Mouse (Mus musculus): Measurements from ENCODE around the gene Spp1. TPM values are rescaled to one million over a fixed set of nuclear protein-coding genes. Genes with fewer than 3 reads are reported as not detected.
"Not testable (repeated sequence)": the region's sequence is repeated elsewhere in the genome, so short reads cannot be mapped to it uniquely, and the experiment has no call there.

The Spp1 gene
- total RNA-seq, 2 experiments from 2014 or later: 6.9 to 10.1 TPM

DNA sequence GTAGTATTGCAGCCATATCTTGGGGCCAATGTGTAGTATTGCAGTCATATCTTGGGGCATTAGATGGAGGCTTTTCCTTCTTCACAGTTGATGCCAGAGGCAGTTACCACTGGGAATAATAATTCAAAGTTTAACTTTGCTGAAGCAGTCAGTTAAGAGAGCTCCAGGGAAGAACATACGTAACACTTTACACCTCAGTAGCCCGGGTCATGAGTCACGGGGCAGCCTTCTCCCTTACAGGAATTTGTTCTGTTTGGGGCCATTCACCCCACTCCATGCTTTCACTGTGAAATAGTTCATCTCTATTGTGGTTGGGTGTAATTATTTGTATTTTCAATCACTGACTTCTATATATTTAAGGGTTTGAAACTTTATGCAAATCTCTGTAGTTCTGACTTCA is 11.1 kb upstream of the Spp1 start:
- intact Hi-C loops (cut with DNase I): no loop called here
- DNase-seq (ENCODE audit: extremely low spot score in 1 of 2, low spot score in 2 of 2): no peak

DNA sequence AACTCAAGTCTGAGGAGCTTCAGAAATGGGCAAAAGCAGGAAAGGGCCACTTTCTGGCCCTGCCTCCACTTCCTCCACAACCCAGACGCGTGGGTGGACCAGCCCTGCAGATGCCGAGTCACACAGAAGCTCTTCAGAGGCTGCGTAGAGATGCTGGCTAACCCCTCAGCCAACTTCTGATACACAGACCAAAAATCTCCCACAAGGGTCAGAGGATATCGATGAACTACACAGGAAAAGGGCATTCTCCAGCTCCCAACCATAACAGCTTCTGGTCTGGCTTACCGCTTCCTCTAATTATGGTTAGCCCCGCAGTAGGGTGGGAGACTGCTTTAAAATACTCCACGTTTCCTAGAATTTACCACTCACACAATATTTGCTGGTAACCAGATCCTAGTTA is 9.0 kb upstream of the Spp1 start:
- intact Hi-C loops (cut with DNase I): loop anchor here (5.0 kb wide), 1 partner anchor 79 kb away; no protein-coding TSS in a partner anchor
- peak in 1 of 2 experiments; percentile 24 for DNase-seq (ENCODE audit: extremely low spot score in 1 of 2, low spot score in 2 of 2)

DNA sequence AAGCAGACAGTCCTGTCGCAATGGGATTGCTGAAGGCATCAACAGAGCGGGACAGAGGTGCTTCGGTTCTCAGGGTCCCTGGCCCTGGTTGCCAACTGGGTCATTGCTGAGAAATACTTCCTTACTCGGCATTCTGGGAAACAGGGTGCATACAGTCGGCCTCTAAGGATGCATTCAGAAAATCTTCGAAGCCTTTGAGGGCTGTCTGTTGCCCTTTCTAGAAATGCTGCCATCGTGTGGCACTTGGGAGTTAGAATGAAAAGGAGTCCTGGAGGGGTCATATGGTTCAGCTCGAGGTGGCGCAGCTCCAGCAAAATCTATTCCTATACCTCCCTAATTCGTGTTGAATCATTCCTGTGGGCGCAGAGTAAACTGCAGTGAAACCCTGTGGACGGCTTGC is 2.0 kb upstream of the Spp1 start:
- intact Hi-C loops (cut with DNase I): no loop called here
- DNase-seq (ENCODE audit: extremely low spot score in 1 of 2, low spot score in 2 of 2): peak in 1 of 2 experiments; percentile 44

DNA sequence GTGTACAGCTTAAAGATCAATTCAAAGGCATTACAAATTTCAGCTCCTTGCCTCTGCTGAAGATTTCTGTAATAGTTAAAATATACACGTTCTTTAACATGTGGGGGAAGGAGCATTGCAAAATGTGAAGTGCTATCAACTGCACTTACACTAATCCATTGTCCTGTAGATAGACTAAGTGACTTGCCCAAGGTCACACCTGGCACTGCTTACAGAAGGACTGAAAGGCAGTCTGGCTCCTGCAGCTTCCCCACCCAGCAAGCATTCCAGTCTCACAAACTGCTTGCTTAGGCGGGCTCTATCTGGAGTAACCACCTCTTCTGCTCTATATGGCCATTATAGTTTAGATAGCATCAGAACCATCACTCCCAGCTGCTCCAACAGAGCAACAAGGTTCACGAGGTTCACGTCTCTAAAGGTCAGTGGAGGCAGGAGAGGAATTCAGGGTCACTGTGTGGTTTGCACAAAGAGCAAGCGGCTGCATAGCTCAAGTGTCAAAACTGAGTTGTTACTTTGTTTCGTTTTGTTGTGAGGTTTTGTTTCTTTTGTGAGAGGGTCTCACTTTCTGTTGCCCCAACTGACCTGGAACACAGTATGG is 851 bp upstream of the Spp1 start:
- DNase-seq (ENCODE audit: extremely low spot score in 1 of 2, low spot score in 2 of 2): no peak
- intact Hi-C loops (cut with DNase I): no loop called here

DNA sequence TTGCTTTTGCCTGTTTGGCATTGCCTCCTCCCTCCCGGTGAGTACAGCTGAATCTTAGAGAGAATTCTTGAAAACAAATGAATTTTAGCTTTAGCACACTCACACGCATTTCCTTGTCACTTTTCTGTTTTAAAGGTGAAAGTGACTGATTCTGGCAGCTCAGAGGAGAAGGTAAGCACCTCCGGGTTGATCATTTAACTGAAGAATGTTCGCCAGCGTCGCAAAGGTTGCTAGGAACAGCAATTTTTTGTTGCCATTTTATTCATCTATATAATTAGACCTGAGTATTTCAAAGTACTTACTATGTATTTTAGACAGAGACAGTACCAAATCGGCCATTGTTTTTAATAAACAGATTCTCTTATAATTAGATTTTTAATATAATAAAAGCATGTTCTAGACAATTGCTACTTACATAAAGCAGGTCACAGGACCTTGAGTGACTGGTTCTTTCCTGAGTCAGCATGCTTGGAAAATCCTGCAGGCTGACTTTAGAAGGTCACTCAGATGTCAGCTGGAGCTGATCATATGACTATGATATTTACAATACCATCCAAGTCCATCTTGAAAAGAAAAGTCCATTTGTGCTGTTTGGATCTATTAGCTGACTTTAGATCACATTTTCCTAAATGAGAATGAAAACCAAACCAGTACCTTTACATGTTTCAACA is 1.6 kb downstream of the Spp1 start:
- DNase-seq (ENCODE audit: extremely low spot score in 1 of 2, low spot score in 2 of 2): no peak
- intact Hi-C loops (cut with DNase I): no loop called here

DNA sequence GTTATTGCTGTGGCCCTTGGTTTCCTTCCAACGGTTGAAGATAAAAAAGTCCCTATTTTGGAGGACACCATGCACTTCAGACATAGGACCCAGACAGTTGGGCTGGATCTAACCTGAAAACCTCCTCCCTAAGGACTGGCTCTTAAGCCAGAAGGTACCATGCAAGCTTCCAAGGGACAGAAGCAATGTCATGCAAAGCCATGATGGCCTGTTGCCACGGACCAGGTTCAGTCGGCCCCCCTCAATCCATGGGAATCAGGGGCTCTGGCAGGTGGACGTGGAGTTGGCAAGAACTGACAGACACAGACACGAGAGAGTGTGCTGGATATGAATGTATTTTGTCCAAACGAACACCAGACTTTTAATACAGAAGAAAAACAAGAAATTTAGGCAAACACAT is 7.5 kb downstream of the Spp1 start:
- intact Hi-C loops (cut with DNase I): no loop called here

DNA sequence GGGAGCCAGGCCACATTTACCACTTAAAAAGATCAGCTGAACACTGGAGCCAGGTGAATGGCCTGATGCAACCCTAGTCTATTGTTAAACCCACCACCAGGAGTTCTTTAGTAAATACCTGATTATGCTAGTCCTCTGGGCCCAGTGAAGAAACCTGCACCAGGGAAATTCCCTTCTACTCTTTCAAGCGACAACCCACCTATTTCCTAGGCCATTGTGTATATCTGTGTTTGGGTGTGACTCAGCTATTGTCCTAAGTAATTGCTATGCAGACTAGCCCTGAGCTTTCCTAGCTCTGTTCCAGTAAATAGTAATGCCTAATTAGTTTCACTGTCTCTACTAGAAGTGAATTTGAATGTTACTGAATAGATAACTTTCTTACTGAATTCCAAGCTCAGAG is 7.9 kb downstream of the Spp1 start:
- intact Hi-C loops (cut with DNase I): no loop called here
- DNase-seq (ENCODE audit: extremely low spot score in 1 of 2, low spot score in 2 of 2): no peak

More for the DNA sequence above, 7.5 kb downstream of the Spp1 start:
- no peak for DNase-seq (ENCODE audit: extremely low spot score in 1 of 2, low spot score in 2 of 2)

DNA sequence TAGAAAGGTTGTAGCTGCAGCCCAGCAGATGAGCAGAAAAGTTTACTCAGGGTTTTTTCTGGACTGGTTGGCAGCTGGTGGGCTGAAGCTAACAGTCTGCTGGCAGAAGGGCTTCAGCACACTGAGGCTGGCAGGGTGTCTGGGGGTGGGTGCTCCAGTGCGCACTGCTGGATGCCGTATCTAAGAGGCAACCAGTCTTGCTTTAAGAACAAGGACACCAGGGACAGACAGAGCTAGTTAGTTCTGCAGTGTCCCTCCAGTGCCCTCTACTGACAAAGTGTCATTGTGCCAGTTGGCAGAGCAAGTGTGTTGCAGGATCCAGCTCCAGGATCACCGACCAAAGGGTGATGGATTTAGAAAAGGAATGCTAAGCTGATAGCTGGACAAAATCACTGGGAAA is 11.2 kb downstream of the Spp1 start:
- intact Hi-C loops (cut with DNase I): loop anchor here (5.0 kb wide), 2 partner anchors 104 to 229 kb away; no protein-coding TSS in a partner anchor
- DNase-seq (ENCODE audit: extremely low spot score in 1 of 2, low spot score in 2 of 2): peak; percentile 72 to 78

DNA sequence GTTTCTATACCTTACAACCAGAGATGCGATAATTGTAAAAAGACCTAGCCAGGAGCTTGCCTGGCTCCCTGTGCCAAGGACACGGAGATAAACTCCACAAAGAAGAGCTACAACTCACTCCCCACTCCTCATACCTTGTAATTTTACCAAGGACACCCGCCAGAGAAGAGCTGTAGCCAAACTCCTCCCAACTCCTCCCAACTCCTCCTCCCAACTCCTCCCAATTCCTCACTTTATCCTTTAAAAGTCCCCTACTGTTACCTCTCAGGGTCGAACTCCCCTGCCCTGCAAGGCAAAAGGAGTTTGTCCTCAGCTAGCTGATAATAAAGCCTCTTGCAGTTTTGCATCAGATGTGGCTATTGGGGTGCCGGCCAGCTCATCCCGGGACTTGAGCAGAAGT is 13.4 kb downstream of the Spp1 start:
- intact Hi-C loops (cut with DNase I): loop anchor here (5.0 kb wide), 2 partner anchors 106 to 231 kb away; no protein-coding TSS in a partner anchor

DNA sequence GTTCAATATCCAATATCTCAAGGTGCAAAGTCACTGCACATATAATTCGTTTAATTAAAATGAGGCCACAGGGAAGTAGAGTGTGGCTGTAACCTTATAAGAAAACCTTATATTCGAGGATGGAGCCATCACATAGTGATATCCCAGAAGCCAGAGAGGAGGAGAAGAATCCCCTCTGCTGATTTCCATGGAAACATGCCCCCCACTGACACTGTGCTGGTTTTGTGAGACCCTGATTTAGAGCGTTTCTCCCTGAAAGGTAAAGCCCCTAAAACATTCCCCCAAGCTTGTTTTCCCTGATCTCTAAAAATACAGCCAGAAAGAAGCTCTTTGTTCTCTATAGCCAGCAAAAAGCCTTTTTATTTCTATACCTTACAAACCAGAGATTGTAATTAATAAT is 14.6 kb downstream of the Spp1 start:
- intact Hi-C loops (cut with DNase I): loop anchor here (5.0 kb wide), 2 partner anchors 107 to 232 kb away; no protein-coding TSS in a partner anchor
- DNase-seq (ENCODE audit: extremely low spot score in 1 of 2, low spot score in 2 of 2): no peak

More for the DNA sequence above, 13.4 kb downstream of the Spp1 start:
- DNase-seq (ENCODE audit: extremely low spot score in 1 of 2, low spot score in 2 of 2): not testable (repeated sequence)

DNA sequence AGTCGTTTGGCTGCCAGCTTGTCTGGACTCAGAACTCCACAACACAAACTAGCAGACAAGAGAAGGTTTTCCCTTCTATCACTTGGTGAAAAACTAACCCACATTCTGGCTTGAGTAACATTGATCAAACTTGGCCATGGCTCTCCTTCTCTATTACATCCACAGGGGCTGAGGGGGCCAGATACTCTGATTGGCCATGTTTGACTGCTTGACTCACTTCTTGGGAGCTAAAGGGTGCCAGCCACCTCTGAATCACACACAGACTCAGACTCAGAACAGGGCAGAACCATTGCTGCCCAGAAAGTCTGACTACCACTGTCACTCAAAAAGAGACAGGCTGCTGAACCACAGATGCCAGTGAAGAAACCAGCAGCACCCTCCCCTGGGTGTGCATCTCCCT is 18.2 kb downstream of the Spp1 start:
- DNase-seq (ENCODE audit: extremely low spot score in 1 of 2, low spot score in 2 of 2): no peak
- intact Hi-C loops (cut with DNase I): no loop called here

DNA sequence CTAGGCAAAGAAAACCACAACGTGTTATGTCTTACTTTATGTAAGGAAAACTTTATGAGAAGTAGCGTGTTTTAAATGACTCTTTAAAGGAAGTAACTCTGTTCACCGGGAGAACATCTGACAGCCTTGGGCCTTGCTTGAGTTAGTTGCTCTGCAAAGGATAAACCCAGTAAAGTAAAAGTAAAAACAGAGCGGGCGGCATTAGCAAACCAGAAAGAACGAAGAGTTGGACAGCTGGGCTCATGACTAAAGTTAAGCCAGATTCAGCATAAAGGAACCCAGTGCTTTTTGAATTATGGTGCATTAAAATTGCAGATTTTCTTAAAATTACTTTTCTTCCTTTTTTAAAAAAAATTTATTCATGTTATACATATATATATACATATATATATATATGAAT is 19.6 kb downstream of the Spp1 start:
- no peak for DNase-seq (ENCODE audit: extremely low spot score in 1 of 2, low spot score in 2 of 2)
- intact Hi-C loops (cut with DNase I): no loop called here

DNA sequence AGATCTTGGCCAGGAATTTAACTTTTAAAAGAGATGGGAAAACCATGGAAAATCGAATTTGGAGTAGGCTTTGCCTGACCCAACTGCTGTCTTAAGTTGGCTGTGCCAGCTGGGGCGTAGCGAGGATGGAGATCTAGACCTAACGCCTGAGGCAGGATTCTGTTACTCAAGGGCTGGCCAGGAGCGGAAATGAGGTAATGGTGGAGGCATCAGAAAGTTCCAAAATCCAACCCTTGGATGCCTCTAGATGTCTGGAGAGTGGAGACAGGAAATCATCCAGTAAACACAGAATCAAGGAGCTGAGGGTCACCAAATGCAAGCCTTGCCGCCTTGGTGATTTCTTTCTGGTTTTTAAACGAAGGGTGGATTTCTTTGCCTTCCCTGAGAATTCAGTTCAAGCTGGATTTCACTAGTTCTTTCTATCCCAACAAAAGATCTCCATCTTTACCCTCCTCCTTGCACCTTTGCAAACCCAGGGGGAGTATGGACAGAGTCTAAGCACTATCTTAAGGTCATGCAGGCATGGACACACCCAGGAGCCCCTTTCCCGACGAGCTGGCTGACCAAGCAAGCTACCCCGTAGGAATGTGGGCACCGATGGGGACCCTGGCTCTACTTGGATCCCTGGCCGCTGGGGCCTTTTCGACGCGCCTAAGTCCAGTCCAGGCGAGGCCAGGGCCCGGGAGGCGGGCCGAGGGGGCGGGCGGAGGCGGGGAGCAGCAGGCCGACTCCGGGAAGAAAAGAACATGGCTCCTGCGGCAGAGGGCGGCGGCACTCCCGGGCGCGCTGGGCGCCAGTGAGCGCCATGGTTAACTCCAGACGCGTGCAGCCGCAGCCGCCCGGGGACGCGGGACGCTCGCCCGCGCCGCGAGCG is 24.2 kb downstream of the Spp1 start, which contains the start of gene Pkd2:
TSS of gene Pkd2 (plus strand) at position 619 of the 874 bp plus-strand sequence.
- peak; percentile 46 to 89 for DNase-seq (ENCODE audit: extremely low spot score in 1 of 2, low spot score in 2 of 2)
- intact Hi-C loops (cut with DNase I): no loop called here

DNA sequence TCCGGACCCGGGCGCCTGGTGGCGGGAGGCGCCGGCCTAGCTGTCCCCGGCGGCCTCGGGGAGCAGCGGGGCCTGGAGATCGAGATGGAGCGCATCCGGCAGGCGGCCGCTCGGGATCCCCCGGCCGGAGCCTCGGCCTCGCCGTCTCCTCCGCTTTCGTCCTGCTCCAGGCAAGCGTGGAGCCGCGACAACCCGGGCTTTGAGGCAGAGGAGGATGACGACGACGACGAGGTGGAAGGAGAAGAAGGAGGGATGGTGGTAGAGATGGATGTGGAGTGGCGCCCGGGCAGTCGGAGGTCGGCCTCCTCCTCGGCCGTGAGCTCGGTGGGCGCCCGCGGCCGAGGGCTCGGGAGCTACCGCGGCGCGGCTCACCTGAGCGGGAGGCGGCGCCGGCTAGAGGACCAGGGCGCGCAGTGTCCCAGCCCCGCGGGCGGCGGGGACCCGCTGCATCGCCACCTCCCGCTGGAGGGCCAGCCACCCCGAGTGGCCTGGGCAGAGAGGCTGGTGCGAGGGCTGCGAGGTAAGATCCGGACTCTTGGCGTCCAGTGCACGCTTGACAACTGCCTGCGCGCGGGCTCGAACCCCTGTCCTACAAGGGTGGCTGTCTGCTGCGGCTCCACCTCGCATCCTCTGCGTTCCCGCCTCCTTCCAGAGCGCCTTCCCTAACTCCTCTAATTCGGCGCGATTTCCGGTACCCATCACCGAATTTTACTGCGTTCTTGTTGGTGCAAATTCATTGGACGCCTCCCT is 25.0 kb downstream of the Spp1 start:
- intact Hi-C loops (cut with DNase I): no loop called here

DNA sequence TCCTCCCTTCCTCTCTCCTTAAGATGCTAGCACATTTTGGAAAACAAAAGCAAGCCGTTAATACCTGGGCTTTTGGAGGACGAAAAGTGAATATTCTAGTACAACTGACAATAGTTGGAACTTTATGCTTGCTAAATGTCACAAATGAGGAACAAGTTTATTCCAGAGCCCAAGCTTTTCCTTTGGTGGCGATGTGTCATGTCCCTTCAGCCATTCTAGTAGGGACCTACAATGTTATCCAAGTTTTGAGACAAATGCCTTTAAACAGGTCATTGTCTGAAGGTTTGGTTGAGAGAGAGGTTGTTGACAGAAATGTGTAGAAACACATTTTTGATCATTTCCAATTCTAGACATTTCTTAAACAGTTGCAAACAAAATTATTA is 25.5 kb downstream of the Spp1 start:
- intact Hi-C loops (cut with DNase I): no loop called here
- no peak for DNase-seq (ENCODE audit: extremely low spot score in 1 of 2, low spot score in 2 of 2)

More for the DNA sequence above, 25.0 kb downstream of the Spp1 start:
- DNase-seq (ENCODE audit: extremely low spot score in 1 of 2, low spot score in 2 of 2): peak; percentile 60 to 76

DNA sequence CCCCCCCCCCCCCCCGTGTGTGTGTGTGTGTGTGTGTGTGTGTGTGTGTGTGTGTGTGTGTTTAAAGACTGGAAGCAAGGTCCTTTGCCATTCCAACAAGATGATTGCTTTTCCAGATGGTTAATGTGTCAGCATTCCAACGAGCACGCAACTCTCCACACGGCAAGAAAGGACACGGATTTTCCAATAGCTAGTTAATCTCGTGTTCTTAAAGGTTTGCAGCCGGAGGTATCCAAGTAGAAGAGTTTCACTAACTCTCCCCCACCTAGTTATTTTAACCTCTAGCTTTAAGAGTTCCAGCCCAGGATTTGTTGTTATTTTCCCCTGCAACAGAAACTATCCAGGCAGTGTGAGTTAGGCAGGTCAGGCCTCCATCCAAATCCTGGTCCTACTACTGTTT is 25.9 kb downstream of the Spp1 start:
- intact Hi-C loops (cut with DNase I): no loop called here
- DNase-seq (ENCODE audit: extremely low spot score in 1 of 2, low spot score in 2 of 2): no peak

DNA sequence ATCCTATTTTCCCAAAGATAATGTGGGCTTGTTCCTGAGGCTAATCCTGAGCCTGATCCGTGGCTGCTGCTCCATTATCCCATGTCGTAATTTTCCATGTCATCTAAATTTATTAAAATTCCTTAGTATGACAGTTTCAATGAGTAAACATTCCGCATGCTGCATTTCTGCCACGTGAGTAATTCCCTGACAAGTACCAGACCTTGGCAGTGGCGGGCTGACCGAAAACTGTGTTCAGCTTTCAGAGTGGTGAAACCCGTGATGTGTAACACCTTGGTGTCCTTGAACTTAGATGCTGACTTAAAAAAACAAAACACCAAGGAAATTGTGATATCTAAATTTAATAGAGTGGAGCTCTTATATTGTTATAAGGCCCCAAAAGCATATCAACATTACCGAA is 30.4 kb downstream of the Spp1 start:
- intact Hi-C loops (cut with DNase I): no loop called here

DNA sequence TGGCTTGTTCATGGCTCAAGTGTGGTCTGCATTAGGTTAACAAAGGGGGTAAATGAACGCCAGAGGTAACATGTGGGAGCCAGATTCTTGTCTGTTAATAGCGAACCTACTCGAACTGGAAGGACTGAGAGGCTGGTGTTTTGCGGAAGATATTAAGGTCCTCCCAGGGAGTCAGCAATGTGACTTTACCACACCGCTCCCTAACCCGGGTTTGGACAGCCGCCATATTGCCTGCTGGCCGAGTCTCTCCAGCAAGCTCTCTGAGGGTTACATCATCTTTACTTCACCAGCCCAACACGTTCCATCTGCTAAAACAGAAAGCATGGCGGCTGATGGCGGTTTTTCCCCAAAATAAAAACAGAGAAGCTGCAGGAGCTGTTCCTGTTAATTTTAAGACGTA is 30.8 kb downstream of the Spp1 start:
- intact Hi-C loops (cut with DNase I): no loop called here

More for the DNA sequence above, 30.4 kb downstream of the Spp1 start:
- DNase-seq (ENCODE audit: extremely low spot score in 1 of 2, low spot score in 2 of 2): no peak

DNA sequence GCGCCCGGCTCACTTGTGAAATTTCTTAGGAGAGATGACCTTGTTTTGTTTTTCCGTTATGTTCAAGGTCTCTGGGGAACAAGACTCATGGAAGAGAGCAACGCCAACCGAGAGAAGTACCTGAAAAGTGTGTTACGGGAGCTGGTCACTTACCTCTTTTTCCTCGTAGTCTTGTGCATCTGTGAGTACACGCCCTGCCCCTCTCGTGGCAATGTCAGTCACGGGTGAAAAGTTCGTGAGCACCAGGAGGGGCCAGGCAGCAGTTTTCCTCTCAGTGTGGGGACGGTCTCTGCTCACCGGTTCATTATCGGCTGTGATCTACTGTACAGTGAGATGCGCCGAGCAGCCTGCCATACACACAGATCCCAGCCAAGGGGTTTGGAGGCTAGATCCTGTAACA is 31.9 kb downstream of the Spp1 start:
- intact Hi-C loops (cut with DNase I): no loop called here
- DNase-seq (ENCODE audit: extremely low spot score in 1 of 2, low spot score in 2 of 2): no peak

More for the DNA sequence above, 30.8 kb downstream of the Spp1 start:
- DNase-seq (ENCODE audit: extremely low spot score in 1 of 2, low spot score in 2 of 2): peak in 1 of 2 experiments; percentile 65

Data from left cerebral cortex, postnatal 10 days (tissue).